Mouse (Mus musculus) thymus, postnatal 10 days (tissue): ENCODE results near the gene Spire2.

Experiments
- DNase-seq, 2 experiments: peaks; one replicate each; pipeline ENCODE4 v3.0.0; 2021; ENCODE audit warnings: low spot score in 2 of 2

Gene Spire2

DNA sequence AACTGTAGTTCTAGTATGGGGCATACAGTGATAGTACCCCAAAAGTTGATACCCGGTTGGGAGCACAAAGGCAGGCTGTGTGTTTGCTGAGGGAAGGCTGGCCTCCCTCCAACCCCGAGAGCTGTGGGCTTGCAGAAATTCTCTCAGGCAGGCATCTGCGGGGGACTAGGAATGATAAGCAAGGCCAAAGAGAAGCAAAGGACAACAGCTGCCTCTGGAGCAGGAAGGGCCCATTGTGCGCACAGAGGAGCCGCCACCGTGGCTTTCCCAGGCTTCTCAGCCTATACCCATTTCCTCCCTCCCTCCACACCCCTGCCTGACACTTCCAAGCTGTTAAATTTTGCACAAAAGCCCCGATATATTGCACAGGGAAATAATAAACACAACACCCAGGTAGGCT lies 1.4 kb downstream of the Spire2 start:
- DNase-seq: no peak

DNA sequence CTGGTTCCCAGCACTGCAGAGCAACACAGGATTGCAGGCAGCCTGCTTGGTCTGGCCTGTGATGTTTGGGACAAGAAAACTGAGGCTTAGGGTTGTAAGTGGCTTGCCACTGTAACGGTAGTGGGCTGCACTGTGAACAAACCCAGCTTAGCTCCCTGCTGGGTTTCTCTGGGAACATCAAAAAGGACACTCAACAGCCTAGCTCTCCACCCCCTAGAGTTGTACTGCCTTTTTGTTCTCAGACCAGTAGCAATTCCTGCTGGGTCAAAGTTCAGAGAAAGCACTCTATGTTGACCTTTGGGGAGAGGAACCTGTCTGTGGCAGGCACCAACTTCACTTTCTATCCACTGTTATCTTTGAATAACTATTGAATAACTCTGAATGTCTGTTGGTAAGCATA lies 2.0 kb downstream of the Spire2 start:
- DNase-seq: no peak

DNA sequence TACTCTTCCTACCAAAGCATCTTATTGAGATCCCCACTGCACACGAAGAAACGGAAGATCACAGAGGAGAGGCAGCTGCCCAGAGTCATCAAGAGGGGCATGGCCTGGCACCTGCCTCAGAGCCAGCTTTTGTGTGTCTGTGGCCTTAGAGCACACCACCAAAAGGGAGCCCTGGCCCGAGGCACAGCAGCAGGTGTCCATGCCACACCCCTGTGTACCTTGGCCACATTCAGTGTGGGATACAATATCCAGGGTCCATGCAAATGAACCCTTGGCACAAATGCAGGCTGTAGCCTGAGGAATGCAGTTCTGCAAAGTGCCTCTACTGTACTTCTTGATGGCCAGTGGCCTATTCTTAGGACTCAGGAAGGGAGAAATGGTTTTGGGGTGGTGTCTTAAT lies 5.0 kb downstream of the Spire2 start:
- no peak for DNase-seq

DNA sequence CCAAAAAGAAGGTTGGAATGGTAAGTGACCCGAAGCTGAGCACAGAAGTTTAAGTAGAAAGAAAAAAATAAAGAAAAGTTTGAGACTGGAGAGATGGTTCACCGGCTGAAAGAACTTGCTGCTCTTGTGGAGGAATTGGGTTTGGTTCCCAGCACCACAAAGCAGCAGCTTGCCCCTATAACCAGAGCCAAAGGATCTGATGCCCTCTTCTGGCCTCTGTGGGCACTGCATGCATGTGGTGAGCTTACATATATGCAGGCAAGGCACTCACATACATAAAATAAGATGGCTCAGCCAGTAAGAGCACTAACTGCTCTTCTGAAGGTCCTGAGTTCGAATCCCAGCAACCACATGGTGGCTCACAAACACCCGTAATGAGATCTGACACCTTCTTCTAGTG lies 7.6 kb downstream of the Spire2 start:
- DNase-seq: no peak

DNA sequence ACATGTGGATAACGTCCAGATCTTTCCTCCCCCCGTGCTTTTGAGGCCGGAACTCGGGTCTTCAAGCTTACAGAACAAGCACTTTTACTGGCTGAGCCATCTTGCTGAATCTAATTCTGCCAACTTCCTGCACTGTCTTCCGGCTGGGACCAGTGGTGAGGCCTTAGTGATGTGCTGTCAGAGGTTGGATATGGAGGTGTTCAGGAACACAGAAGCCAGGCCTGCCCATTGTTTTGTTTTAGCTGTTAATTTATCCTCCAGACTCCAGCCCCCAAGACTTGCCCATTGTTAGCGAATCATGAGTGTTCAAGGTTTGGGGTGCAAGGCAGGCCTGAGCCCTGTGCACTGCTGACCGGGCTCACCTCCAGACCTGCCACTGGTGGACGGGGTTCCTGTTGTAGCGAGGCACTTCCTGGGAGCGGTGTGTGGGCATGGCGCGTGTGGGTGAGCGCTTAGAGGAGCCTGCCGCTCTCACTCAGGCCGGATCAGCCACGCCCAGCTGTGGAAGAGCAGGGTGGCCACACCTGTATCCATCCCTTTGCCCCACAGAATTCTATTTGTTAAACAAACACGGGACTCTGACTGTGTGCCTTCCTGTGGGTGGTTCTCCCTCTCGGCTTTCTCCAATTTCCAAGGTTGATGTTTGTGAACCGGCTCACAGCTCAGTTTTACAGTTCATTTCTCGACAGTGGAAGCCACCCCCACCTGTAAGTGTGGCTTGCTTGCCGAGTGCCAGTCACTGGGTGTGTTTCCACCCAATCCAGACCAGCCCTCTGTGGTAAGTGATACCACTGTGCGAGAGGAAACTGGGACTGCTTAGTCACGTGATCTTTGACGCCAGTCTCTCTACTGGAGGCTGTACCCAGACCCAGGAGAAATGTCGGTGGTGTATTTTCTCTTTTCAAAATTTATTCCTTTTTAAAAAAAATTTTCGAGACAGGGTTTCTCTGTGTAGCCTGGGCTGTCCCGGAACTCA lies 8.8 kb downstream of the Spire2 start:
- no peak for DNase-seq

DNA sequence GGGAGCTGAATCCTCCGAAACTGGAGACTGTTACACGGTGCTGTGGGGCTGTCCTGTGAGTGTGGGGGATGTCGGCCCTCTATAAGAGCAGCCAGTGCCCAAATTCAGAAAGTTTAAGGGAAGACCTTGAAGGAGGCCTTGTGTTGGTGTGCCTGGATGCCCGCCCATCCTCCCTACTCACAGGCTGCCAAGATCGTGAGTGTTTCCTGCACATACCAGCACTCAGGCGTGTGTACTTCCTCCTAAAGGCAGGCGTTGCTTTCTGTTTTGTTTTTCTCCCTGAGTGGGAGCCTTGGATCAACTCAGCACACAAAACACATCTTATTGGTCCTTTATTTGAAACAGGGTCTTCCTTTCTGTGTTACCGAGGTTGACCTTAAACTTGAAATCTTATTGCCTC lies 9.7 kb downstream of the Spire2 start:
- no peak for DNase-seq

DNA sequence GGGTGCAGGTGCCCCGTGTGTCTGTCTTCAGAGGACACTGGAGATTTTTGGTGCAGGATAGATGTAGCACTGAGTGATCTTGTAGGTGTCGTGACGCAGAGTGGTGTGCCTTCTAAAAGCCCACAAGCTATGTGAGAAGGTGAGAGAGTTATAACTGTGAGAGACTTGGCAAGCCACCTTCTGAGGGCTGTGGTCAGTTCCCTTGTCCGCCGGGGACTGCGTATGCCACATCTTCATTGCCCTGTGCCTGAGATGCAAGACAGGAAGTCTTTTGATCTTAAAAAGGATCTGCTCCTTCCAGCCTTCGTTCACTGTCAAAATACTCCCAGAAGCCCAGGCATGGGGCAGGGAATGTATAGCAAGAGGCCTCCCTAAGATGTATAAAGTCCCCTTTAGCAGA lies 10.4 kb downstream of the Spire2 start:
- no peak for DNase-seq

DNA sequence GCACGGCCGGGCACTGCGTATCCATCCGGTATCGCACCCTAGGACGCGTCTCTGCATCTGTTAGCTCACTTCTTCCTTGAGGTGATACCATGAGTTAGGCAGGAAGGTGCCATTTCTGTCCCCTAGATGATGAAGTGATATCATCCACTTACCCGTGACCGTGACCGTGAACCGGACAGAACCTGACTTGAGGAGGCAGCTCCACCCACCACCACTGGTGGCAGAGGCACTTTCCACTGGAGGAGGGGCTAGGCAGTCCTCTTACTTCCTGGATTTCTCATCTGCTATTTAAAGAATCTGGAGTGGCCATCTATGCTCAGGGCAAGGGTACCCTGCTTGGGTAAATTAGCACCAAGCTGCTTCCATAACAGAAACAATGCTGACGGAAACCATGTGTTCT lies 10.9 kb downstream of the Spire2 start:
- DNase-seq: no peak

DNA sequence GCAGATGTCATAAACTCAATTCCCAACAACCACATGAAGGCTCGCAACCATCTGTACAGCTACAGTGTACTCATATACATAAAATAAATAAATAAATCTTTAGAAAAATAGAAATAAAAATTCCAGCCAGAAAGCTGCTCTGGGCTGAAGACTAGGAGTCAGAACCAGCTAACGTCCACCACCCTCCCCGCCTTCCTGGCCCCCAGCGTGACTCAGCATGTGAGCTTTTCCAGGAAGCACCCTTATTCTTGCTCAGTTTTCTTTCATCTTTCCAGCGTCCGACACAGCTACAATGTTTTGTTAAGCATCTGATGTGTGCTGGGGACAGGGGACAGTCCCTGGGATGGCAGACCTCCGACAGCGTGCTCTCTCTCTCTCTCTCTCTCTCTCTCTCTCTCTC lies 12.6 kb downstream of the Spire2 start:
- no peak for DNase-seq

DNA sequence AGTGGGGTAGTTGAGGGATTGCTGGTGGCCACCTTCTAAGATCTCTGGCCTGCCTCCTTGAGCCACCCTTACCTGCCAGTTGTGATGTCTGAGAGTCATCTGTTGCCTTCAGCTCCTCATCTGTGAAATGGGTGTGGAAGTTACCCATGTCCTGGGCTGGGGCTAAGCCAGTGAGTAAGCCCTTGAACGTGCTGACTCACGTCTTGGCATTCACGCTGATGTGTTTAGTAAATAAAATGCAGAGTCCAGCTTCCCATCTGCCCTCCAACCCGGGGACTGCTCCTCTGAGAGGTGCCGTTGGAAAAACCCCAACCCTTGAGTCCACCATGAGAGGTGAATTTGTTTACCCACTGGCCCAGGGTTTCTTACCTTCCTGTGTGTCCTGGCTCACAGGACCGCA lies 13.3 kb downstream of the Spire2 start:
- DNase-seq: no peak

DNA sequence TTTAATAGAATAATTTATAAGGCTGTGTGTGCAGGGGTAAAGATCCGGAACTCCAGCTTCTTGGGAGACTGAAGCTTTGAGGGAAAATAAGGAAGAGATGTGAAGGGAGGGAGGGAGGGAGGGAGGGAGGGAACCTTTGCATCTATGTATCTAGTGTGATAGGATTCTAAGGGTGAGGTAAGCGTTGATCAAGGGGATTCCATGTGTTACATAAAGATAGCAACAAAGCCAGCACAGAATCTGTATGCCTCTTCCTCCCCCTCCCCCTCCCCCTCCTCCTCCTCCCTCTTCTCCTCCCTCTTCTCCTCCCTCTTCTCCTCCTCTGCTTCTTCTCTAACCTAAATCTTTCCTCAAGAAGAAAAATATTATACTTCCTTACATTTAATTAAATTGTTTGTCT lies 14.8 kb downstream of the Spire2 start:
- DNase-seq: no peak

DNA sequence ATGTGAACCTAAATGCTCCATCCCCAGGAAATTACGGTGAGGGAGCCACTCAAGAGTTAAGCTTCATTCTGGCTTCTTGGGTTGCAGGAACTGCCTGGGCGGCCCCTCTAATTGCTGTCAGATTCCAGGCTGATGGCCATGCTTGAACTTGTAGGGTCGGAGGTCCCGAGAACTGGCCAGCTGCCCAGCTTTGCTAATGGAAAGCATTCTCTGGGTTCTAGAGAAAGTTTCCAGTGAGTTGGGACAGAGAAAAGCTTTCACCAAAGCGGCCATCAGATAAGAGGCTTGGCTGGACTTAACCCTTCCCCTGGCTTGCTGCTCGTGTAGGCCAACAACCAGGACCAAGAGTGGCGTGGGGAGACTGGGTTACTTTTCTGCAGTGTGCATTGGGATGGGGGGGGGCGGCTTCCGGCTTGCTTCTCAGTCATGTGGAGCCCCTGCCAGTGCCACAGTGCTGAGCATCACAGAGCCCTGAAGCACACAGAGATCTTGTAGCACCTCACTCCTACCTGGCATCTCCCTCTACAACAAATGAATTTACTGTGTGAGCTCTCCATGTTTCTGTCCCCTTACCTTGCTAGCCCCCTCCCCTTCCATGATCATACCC lies 15.8 kb downstream of the Spire2 start:
- DNase-seq: no peak

DNA sequence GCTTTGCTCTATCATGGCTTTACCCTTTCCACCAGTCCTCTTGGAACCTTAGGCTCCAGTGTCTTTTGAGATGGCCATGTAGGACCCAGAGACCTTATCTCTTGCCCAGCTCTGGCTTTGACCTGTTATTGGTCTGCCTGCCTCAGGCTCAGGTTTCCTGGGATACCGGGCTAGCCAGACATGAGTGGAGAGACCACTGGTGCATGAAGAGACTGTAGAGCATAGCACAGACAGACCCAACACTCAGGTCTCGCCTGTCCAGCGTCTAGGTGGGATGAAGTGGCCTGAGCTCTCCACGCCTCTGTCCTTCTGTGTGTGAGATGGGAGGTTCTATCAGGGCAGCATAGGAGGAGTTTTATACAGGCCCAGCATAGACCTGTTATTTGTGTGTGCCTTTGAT lies 16.6 kb downstream of the Spire2 start:
- no peak for DNase-seq

DNA sequence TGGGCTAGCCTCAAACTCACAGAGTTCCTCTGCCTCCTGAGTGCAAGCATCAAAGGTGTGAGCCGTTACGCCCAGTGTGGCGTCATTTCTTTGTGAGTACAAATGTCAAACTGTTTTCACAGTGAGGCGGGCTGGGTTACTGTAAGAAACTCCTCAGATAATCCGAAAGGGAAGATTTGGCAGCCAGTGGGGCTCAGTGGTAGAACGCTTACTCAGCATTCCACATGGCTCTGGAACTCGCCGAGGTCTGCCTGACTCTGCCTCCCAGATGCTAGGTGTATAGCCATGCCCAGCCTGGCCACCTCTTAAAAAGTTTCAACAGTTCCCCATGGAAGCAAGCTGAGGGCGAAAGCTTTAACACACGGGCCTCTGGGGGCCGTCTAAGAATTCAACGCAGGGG lies 19.6 kb downstream of the Spire2 start:
- DNase-seq: no peak

DNA sequence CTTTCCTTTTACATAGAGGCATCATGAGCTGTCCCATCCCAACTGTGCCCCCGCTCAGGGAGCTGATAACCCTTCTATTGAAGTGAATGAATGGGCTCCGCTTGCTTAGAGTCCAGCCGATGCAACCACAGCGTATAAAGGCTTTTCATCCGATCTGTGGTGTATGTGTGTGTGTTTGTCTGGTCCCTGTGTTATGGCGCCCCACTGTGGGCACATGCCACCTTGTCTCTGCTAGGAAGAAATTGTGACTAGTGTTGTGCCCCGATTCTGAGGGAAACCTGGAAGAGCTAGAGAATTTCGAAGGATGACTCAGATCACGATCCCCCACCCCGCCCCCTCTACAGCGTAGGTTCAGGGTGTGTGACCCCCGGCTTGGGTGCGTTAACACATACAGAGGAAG lies 20.3 kb downstream of the Spire2 start:
- DNase-seq: no peak

DNA sequence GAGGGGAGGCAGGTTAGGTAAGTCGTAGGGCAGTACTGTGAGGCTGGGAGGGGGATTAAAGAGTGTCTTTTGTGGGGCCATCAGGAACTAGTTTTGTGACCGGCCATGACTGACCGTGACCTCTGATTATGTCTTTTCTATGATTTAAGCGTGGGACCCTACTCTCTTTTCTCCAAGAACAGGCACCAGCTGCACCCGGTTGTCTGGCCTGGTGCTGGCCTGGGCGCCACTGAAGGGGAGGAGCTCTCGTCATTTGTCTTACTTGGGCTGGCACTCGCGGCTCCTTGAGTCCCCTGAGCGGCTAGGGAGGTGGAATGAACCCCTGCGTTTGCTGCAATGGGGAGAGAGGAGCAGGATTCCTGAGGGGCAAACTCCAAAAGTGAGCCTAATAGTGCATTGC lies 20.7 kb downstream of the Spire2 start:
- no peak for DNase-seq

DNA sequence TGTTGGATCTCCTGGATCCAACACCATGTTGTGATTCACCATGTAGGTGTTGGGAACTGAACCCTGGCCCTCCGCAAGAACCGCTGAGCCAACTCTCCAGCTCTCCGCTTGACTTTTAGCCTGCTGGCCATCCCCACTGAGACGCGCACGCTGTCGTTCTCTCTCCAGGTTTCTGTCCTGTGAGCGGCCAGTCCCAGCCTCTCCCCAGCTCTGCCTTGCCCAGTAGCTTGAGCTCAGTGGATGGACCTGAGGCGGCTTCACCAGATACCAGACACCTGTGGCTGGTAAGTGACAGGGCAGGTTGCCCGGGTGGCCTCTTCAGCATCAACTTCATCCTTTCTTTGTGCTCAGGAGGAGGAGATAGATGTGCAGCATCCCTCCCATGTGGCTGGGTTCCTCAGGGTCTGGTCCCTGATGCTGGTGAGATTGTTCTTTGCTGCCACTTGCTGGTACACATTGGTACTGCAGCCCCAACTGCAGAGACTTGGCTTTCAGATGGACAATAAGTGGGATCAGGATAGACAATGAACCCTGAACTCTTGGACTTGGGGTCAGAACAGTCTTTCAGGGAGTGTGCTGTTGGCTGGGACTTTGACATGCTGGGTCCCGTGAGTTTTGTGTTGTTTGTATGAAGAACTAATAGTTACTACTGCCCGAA lies 28.7 kb downstream of the Spire2 start:
- DNase-seq: peak; percentile 31 to 67

DNA sequence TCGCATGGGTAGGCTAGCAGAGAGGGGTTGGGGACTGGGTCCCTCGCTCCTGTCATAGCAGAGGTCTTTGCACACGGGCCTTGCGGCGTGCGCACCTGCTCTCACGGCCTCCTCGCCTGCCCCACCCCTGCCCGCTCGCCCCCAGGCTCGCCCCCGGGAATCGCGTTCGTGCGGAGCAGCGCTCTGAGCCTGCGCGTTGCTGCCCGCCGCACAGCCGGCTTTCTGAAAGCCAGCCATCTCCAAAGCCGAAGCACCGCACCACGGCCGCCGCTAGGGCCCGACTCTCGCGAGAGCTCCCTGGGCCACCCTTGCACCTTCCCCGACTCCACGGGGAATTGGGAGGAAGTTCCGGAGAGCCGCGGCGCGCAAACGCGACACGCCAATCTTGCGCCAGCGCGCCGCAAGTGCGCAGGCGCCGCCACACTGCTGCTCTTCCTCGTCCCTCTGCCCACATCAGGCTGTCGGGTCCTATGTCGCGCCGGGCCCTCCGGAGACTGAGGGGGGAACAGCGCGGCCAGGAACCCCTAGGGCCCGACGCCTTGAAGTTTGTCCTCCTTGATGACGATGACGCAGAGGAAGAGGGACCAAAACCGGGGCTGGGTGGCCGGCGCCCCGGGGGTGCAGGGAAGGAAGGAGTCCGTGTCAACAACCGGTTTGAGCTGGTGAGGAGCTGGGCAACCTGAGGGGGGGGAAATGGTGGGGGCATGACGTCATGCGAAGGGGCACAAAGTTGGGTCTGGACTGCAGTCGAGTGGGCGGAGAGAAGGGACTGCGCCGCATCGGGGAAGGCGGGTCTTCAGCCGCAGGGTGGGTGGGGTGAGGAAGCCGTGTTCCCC lies 41.1 kb downstream of the Spire2 start, which contains the start of gene Tcf25:
Gene Tcf25, plus strand, starts transcription at position 351 of the 836 bp plus-strand sequence.
- DNase-seq: peak; percentile 95

DNA sequence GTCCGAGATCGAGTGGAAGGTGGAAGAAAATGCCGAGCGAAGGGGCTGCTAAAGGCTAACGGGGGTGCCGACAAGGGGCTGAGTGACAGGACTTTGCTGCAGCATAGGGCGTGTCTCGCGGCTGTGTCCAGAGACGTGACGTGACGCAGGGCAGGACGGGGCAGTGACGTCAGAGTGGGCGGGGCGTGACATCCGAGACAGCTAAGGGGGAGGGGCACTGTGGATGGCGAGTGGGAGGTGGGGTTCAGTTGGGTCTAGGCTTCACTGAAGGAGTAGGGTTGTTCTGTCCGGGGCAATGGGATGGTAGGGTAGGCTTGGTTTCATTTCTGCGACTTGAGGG lies 41.7 kb downstream of the Spire2 start:
- peak; percentile 90 to 95 for DNase-seq

DNA sequence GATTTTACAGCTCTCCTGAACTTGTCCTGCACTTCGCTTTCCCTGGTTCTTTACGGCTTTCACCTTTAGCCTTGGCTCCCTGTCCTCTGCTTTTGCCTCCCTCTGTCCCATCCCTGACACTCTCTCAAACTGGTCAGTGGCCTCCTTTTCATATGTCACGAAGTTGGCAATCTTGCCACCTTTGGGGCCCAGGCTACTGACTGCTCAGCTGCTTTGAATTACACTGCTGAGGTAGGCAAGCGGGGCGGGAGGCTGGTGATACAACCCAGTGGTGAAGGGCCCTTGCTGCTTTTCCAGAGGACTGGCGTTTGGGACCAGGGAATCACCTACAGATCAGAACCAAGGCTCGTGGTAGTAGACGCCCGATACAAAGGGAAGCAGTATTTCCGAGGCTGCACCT lies 43.2 kb downstream of the Spire2 start:
- DNase-seq: no peak

DNA sequence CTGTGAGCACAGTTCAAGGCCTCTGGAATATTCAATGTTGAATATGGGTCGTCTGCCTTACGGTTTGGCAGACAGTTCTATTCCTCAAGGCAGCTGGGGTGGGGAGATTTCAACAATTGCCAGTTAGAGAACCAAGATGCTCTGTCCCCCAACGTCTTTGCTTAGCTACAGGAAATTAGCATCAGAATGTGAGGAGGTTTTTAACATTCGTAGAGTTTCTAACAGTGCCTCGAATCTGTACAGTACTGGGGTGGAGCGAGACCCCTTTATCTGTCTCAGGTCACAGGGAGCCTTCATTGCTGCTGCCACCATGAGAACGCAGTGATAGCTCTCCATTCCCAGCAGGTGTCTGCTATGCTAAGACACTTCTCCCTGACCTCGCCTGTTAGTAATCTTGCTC lies 43.6 kb downstream of the Spire2 start:
- no peak for DNase-seq

DNA sequence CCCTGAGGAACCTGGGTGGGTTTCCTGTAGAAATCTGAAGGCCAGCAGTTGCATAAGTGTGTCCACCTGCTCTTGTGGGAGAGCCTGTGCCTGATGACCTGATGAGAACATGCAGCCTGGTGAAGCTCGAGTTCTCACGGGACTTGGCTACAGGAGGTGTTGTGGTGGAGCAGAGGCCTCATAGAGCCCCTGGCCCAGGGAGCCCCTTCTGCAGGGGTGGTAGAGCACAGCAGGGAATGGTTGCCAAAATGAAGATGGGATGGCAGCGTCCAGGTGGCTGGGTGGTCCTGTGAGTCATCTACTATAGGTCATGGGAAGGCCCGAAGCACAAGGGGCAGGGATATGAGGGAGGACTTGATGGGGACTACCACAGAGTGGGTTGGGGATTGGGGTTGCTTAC lies 49.2 kb downstream of the Spire2 start:
- DNase-seq: no peak
